Comparison of ENCODE assay signal across 32 mouse cellular contexts in the genomic region with DNA sequence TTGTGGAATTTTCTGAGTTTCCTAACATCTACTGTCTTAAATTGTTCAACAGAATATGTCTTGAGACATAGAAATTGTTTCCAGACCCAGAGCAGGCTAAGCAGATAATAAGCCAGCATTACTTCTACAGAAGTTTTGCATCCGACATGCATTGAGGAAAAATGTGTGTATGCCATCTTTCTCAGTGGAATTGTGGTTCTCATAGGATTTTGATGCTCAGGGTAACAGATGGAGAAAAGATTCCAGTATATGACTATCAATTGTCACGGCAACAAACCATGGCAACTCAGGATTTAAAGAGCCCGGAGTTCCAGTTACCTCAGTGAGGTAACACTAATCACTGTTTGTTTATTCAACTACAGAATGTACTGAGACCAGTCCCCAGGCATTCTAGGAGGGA. TPM values are rescaled to one million over a fixed set of nuclear protein-coding genes. Genes with fewer than 3 reads are reported as not detected.
A peak's percentile ranks its signal among the peaks of the same experiment; 100 is the strongest.
DNase-seq lines count a peak whose midpoint lies in the region; ATAC-seq and TF ChIP-seq lines count a peak whose summit lies in the region.
"Had no signal": no experiment of that assay in that cellular context is flagged by ENCODE, and none has a peak within 500 bp of the region (broad histone marks: within the 10 kb centered on the region; RNA-seq: fewer than 3 reads in every experiment).

No protein-coding gene starts in this region.

- H3K27ac ChIP-seq in forebrain, postnatal 0 days (ENCODE audit: low read depth, low read length): no peak overlapping the region
- no peak overlapping the region for H3K27ac ChIP-seq in forebrain, embryonic 12.5 days
- no peak overlapping the region for H3K27ac ChIP-seq in embryonic facial prominence, embryonic 14.5 days (replicated peaks; ENCODE audit: low read depth, low read length)
- H3K27ac ChIP-seq in limb, embryonic 10.5 days: peak overlapping the region; percentile 91; the same call in 1 of the 2 replicates
- H3K27ac ChIP-seq: embryonic facial prominence, embryonic 12.5 days; forebrain, embryonic 13.5 days; gastrocnemius, adult 2 months; heart, embryonic 15.5 days; hindbrain, embryonic 10.5 days; hindbrain, embryonic 13.5 days; intestine, embryonic 15.5 days had no signal

- H3K9me3 ChIP-seq in forebrain, postnatal 0 days (ENCODE audit: low read length): no peaks in the 10 kb centered on the region
- no peaks in the 10 kb centered on the region for H3K9me3 ChIP-seq in forebrain, embryonic 12.5 days
- no peaks in the 10 kb centered on the region for H3K9me3 ChIP-seq in embryonic facial prominence, embryonic 14.5 days (ENCODE audit: control insufficient read depth, low read length)
- H3K9me3 ChIP-seq in limb, embryonic 10.5 days (replicated peaks): no peaks in the 10 kb centered on the region
- H3K9me3 ChIP-seq: embryonic facial prominence, embryonic 12.5 days; forebrain, embryonic 13.5 days; heart, embryonic 12.5 days; heart, embryonic 15.5 days; hindbrain, embryonic 10.5 days; hindbrain, embryonic 13.5 days; intestine, embryonic 15.5 days had no signal

- no peak for ATAC-seq in forebrain, postnatal 0 days
- ATAC-seq in forebrain, embryonic 12.5 days (ENCODE audit: low FRiP score): no peak
- ATAC-seq in embryonic facial prominence, embryonic 14.5 days (ENCODE audit: low read depth): no peak
- no peak for ATAC-seq in megakaryocyte, adult 5-6 weeks (ENCODE audit: poor library complexity, severe bottlenecking)
- ATAC-seq: forebrain, embryonic 13.5 days; forebrain, embryonic 16.5 days; hindbrain, embryonic 16.5 days; intestine, embryonic 15.5 days had no signal

- H3K4me3 ChIP-seq in forebrain, postnatal 0 days (ENCODE audit: low read depth, low read length): no peak overlapping the region
- H3K4me3 ChIP-seq in forebrain, embryonic 12.5 days (replicated peaks): no peak overlapping the region
- no peak overlapping the region for H3K4me3 ChIP-seq in embryonic facial prominence, embryonic 14.5 days (ENCODE audit: low read depth, low read length)
- no peak overlapping the region for H3K4me3 ChIP-seq in limb, embryonic 10.5 days
- H3K4me3 ChIP-seq: embryonic facial prominence, embryonic 12.5 days; erythroblast, embryonic 14.5 days; forebrain, embryonic 13.5 days; gastrocnemius, adult 2 months; heart, embryonic 12.5 days; heart, embryonic 15.5 days; hindbrain, embryonic 10.5 days; hindbrain, embryonic 13.5 days; intestine, embryonic 15.5 days had no signal

- H3K4me1 ChIP-seq in forebrain, postnatal 0 days (ENCODE audit: insufficient read depth): peaks cover 6% of the 10 kb centered on the region
- H3K4me1 ChIP-seq in forebrain, embryonic 12.5 days: peaks cover 7% of the 10 kb centered on the region; the same call in 1 of the 2 replicates
- peaks cover 25% of the 10 kb centered on the region for H3K4me1 ChIP-seq in embryonic facial prominence, embryonic 14.5 days (ENCODE audit: control insufficient read depth, insufficient read depth, low read length)
- H3K4me1 ChIP-seq in limb, embryonic 10.5 days: peaks cover 60% of the 10 kb centered on the region

- DNase-seq in forebrain, postnatal 0 days: peak; percentile 7
- peak; percentile 64 for DNase-seq in NIH3T3 (ENCODE audit: low read depth)
- peak; percentile 72 for DNase-seq in embryonic facial prominence, embryonic 14.5 days (ENCODE audit: low spot score)
- no peak for DNase-seq in limb, embryonic 10.5 days (ENCODE audit: low spot score)
- DNase-seq in kidney, postnatal 36 days: no peak
- DNase-seq: adrenal gland, adult 2 months; adrenal gland, postnatal 14 days; B cell, adult 2 months; cerebellum, adult 11 months; cerebellum, adult 2 months; cerebellum, adult 9-11 months; cerebellum, postnatal 25 days; embryo, embryonic 11 days; gastrocnemius, adult 2 months; gastrocnemius, postnatal 14 days; heart, adult 11 months; heart, postnatal 10 days; heart, postnatal 36 days had no signal

- H3K36me3 ChIP-seq in forebrain, postnatal 0 days (ENCODE audit: insufficient read depth): no peaks in the 10 kb centered on the region
- no peaks in the 10 kb centered on the region for H3K36me3 ChIP-seq in forebrain, embryonic 12.5 days (replicated peaks)
- H3K36me3 ChIP-seq in embryonic facial prominence, embryonic 14.5 days (ENCODE audit: control insufficient read depth, insufficient read depth, low read length): no peaks in the 10 kb centered on the region
- H3K36me3 ChIP-seq in limb, embryonic 10.5 days: no peaks in the 10 kb centered on the region
- H3K36me3 ChIP-seq: embryonic facial prominence, embryonic 12.5 days; G1E; heart, embryonic 12.5 days; heart, embryonic 15.5 days; hindbrain, embryonic 10.5 days; hindbrain, embryonic 13.5 days; intestine, embryonic 15.5 days had no signal

- no peak overlapping the region for H3K4me2 ChIP-seq in forebrain, postnatal 0 days (ENCODE audit: low read depth)
- H3K4me2 ChIP-seq in forebrain, embryonic 12.5 days: no peak overlapping the region
- no peak overlapping the region for H3K4me2 ChIP-seq in embryonic facial prominence, embryonic 14.5 days (ENCODE audit: low read depth, low read length)
- H3K4me2 ChIP-seq: embryonic facial prominence, embryonic 12.5 days; forebrain, embryonic 13.5 days; heart, embryonic 12.5 days; heart, embryonic 15.5 days; hindbrain, embryonic 13.5 days; intestine, embryonic 15.5 days had no signal

- H3K9ac ChIP-seq in forebrain, postnatal 0 days: no peak overlapping the region
- no peak overlapping the region for H3K9ac ChIP-seq in forebrain, embryonic 12.5 days
- H3K9ac ChIP-seq in embryonic facial prominence, embryonic 14.5 days (ENCODE audit: low read depth, low read length): no peak overlapping the region
- H3K9ac ChIP-seq: embryonic facial prominence, embryonic 12.5 days; forebrain, embryonic 13.5 days; heart, embryonic 12.5 days; heart, embryonic 15.5 days; hindbrain, embryonic 13.5 days; intestine, embryonic 15.5 days had no signal

- 57% methylated on average over 3 of the region's 3 CpGs for WGBS in forebrain, postnatal 0 days
- 77% methylated on average over 3 of the region's 3 CpGs for WGBS in forebrain, embryonic 12.5 days
- 29% methylated on average over 3 of the region's 3 CpGs for WGBS in embryonic facial prominence, embryonic 14.5 days
- 67% methylated on average over 3 of the region's 3 CpGs for WGBS in limb, embryonic 10.5 days

- no peaks in the 10 kb centered on the region for H3K27me3 ChIP-seq in forebrain, postnatal 0 days (ENCODE audit: insufficient read depth, low read length)
- H3K27me3 ChIP-seq in forebrain, embryonic 12.5 days: no peaks in the 10 kb centered on the region
- H3K27me3 ChIP-seq in embryonic facial prominence, embryonic 14.5 days (replicated peaks; ENCODE audit: control insufficient read depth, insufficient read depth, low read length): no peaks in the 10 kb centered on the region
- no peaks in the 10 kb centered on the region for H3K27me3 ChIP-seq in limb, embryonic 10.5 days (ENCODE audit: low read depth, poor library complexity, severe bottlenecking)
- H3K27me3 ChIP-seq: CH12.LX; embryonic facial prominence, embryonic 12.5 days; forebrain, embryonic 13.5 days; heart, embryonic 12.5 days; heart, embryonic 15.5 days; hindbrain, embryonic 13.5 days; intestine, embryonic 15.5 days had no signal

- no peak for TF ChIP-seq CTCF in forebrain, postnatal 0 days (IDR thresholded peaks at IDR 0.05; ENCODE audit: low read depth)

RNA-seq across cellular contexts. Expression of a gene that starts 29.9 kb away (rescaled TPM):
- 28.4 and 80.6 TPM in 2 replicates for total RNA-seq in forebrain, postnatal 0 days (2014; rRNA removed)
- 60.0 and 67.8 TPM in 2 replicates for polyA plus RNA-seq in forebrain, postnatal 0 days (2015; fragmentation: Nextera tagmentation; extraction: Ambion mirVana)
- 2.2 and 3.8 TPM in 2 replicates for polyA plus RNA-seq in forebrain, embryonic 12.5 days (2016; fragmentation: Nextera tagmentation; extraction: Ambion mirVana)
- 310 and 610 TPM in 2 replicates for polyA plus RNA-seq in embryonic facial prominence, embryonic 14.5 days (2014; fragmentation: Nextera tagmentation; extraction: Ambion mirVana)
- 2.0 and 6.4 TPM in 2 replicates for polyA plus RNA-seq in limb, embryonic 10.5 days (2016; fragmentation: Nextera tagmentation; extraction: Ambion mirVana)
- 16.5 and 20.4 TPM in 2 replicates for total RNA-seq in megakaryocyte, adult 5-6 weeks (2015)
- total RNA-seq in megakaryocyte, adult 5-6 weeks (2017): 9.6 and 11.2 TPM in 2 replicates
- total RNA-seq: G1E had no signal
- polyA plus RNA-seq: erythroblast, embryonic 14.5 days; G1E had no signal

RNA-seq across cellular contexts. Expression of a gene that starts 54.2 kb away (rescaled TPM):
- 19.8 and 25.4 TPM in 2 replicates for total RNA-seq in forebrain, postnatal 0 days (2014; rRNA removed)
- 4.0 and 6.2 TPM in 2 replicates for polyA plus RNA-seq in forebrain, postnatal 0 days (2015; fragmentation: Nextera tagmentation; extraction: Ambion mirVana)
- 12.5 and 14.4 TPM in 2 replicates for polyA plus RNA-seq in forebrain, embryonic 12.5 days (2016; fragmentation: Nextera tagmentation; extraction: Ambion mirVana)
- polyA plus RNA-seq in embryonic facial prominence, embryonic 14.5 days (2014; fragmentation: Nextera tagmentation; extraction: Ambion mirVana): 25.9 and 27.6 TPM in 2 replicates
- polyA plus RNA-seq in limb, embryonic 10.5 days (2016; fragmentation: Nextera tagmentation; extraction: Ambion mirVana): 12.3 and 16.3 TPM in 2 replicates
- 1.8 and 3.0 TPM in 2 replicates for total RNA-seq in megakaryocyte, adult 5-6 weeks (2015)
- 3.3 and 3.4 TPM in 2 replicates for total RNA-seq in megakaryocyte, adult 5-6 weeks (2017)
- total RNA-seq: CH12.LX had no signal
- polyA plus RNA-seq: erythroblast, embryonic 14.5 days; G1E had no signal

Comparison
In these comparisons a context has a peak if more than half of its experiments do, and no peak if none do; other contexts are left out.
1. DNase-seq: peak in forebrain, postnatal 0 days (single experiment), NIH3T3 (single experiment) and embryonic facial prominence, embryonic 14.5 days (single experiment); none in limb, embryonic 10.5 days (single experiment) and kidney, postnatal 36 days (0 of 2).